Mouse (Mus musculus) heart, postnatal 25 days (tissue): ENCODE measurements around the gene Atp6v1c2. TPM values are rescaled to one million over a fixed set of nuclear protein-coding genes. Genes with fewer than 3 reads are reported as not detected.

Source experiments
- DNase-seq: peaks from one replicate; pipeline ENCODE4 v3.0.0; 2022; ENCODE audit warnings: low spot score
- intact Hi-C: fragments of 180-260 bp; cut with DNase I; formaldehyde crosslinking; loops from one replicate; pipeline ENCODE4 v1.15.1; 2025
- total RNA-seq, 2 experiments: library from RNA; stranded (reverse); gene quantifications; 2 replicates each; pipeline ENCODE4 v1.2.3; 2021

Gene Atp6v1c2
- not detected for total RNA-seq

DNA sequence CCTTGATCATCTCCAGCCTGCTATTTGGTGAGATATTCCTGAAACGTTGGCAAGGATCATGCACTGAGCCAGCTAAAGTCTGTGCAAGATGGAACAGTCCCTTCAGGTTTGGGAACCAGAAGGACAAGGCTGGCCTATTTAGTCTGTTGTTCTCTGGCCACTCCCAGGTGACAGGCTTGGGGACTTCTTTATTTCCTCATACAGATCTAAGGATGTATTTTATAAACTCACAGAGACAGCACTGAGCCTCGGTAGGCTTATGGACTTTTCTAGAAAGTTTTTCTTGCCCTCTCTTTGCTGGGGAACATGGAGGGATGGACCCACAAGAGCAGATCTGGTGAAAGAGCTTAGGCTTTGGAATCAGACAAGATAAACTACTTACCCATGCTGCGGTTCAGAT, at the start of gene Atp6v1c2:
Atp6v1c2 (minus strand) TSS at position 101 of the 400 bp plus-strand sequence.
- DNase-seq = no peak
- intact Hi-C loops = no loop called here

GRCm38 (mm10) chr12:17376521-17376920, 47.4 kb upstream of the Atp6v1c2 start:
- no peak for DNase-seq
- intact Hi-C loops = no loop called here

DNA sequence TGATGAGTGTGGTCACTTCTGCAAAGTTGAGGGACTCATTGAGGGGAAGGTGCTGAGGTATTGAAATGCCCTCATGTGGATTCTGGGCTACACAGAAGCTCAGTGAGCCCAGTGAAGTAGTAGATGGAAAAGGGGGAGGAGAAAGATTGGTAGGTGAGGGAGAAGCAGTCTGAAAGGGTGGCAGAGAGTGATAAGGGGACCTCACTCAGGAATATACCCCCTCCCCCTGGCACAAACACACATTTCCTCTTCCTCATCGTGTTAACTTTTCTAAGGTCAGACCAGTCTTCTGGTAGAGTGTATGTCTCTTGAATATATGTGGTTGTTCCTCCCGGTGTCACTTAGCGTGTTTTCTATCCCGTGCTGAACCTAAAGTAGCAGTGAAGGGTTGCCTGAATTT, 46.1 kb upstream of the Atp6v1c2 start:
- intact Hi-C loops = no loop called here
- no peak for DNase-seq

GRCm38 (mm10) chr12:17373470-17373975, 44.4 kb upstream of the Atp6v1c2 start:
- no peak for DNase-seq
- intact Hi-C loops = no loop called here

DNA sequence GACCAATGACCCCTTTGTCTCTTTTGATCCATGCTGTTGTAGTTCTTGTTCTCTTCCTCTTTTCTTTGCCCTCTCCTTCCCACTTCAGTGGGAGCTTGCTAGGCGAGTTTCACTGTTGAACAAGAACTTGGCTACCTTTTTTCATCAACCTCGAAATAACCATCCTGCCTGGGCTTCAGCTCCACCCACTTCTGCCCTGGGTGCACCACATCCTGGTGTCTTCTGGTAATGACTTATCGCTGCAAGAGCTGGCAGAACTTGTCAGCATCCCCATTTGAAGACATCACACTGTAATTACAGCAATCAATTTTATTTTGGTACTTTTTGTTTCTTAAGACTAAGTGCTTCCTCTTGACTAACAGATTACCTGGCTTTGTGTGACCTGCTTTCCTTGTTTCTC, 43.5 kb upstream of the Atp6v1c2 start:
- no peak for DNase-seq
- intact Hi-C loops = no loop called here

DNA sequence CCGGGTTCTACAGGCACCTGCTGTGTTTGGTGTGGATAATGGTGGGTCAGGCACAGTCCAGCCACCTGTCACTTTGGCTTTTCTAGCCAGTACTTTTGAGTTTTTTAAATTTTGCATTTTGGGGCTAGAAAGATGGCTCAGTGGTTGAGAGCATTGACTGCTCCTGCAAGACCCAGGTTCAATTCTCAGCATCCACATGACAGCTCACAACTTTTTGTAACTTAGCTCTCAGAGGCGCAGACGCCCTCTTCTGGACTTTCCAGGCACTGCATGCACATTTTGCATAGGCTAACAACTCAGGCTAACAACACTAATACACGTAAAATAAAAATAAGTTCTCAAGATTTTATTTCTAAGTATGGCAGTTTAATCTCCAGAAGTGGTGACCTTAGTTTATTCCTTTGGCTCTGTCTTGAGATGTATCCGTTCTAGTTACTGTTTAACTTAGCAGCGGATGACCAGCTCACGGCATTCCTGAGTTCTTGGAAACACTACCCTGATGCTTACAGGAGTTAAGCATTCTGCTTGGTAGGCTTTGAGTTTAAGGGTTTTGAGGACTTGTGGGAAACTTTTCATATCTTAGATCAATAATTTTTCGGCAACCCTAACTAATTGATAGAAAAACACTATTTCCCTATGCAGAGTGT, 42.6 kb upstream of the Atp6v1c2 start:
- intact Hi-C loops = no loop called here
- no peak for DNase-seq

- no peak for DNase-seq
- intact Hi-C loops = loop anchor here (5.0 kb wide), 2 partner anchors 183 to 438 kb away; no protein-coding TSS in a partner anchor
Measured at GRCm38 (mm10) chr12:17369551-17370325, 40.6 kb upstream of the Atp6v1c2 start.

DNA sequence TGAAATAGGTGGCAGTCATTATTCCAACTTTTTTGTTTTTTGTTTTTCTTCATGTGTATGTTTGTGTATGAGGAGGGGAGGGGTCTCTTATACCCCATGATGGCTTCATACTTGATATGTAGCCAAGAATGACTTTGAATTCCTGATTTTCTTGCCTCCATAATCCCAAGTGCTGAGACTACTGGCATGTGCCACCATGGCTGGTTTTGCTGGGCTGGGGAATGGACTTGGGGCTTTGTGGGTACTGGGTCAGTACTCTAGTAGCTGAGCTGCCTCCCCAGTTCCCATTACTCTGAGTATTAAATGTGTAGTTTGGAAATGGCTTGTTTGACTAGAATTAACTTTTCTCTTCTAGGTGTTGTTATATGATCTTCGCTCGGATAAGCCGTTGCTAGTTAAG, 40.0 kb upstream of the Atp6v1c2 start:
- intact Hi-C loops = loop anchor here (5.0 kb wide), 2 partner anchors 183 to 438 kb away; no protein-coding TSS in a partner anchor
- no peak for DNase-seq

- intact Hi-C loops = loop anchor here (5.0 kb wide), 2 partner anchors 185 to 440 kb away; no protein-coding TSS in a partner anchor
- DNase-seq = peak; percentile 7
Measured at GRCm38 (mm10) chr12:17366981-17367380, 37.8 kb upstream of the Atp6v1c2 start.

DNA sequence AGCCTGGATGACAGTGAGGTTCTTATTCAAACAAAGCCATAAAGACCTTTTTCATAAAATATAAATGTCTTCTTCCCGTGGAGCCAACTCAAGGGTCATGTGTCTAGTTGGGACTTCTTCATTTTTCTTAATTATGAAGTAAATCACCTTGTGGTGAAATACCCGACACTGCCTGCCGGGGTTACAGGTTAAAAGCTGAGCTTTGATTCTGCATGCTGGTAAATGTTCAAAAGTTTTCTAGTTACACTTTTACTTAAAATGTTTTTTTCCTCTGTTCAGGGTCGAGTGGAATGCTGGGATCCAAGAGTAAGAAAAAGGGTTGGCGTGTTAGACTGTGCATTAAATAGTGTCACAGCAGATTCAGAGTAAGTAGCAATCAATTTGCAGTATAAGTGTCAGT, 33.2 kb upstream of the Atp6v1c2 start:
- DNase-seq = no peak
- intact Hi-C loops = no loop called here

- intact Hi-C loops = no loop called here
- DNase-seq = no peak
Measured at GRCm38 (mm10) chr12:17360650-17361049, 31.5 kb upstream of the Atp6v1c2 start.

DNA sequence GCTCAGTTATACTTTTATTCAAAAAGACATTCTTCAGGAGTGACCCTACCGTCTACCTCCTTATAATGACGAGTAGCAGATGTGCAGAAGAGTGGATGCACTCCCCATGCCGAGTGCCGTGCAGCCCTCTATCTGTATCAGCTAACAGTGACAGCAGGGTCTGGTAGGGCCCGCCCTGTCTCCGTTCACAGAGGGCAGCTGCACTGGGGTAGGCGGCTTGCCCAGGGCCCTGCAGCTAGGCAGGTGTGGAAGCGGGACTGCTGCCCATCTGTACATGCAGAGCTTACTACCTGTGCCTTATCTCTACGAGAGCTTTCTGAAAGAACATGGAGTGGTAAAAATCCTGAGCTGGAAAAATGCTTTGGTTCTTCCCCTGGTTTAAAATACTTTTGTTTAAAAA, 30.9 kb upstream of the Atp6v1c2 start:
- intact Hi-C loops = no loop called here

GRCm38 (mm10) chr12:17358981-17359380, 29.8 kb upstream of the Atp6v1c2 start:
- intact Hi-C loops = no loop called here
- DNase-seq = no peak

More for the DNA sequence above, 30.9 kb upstream of the Atp6v1c2 start:
- no peak for DNase-seq

- no peak for DNase-seq
- intact Hi-C loops = no loop called here
Measured at GRCm38 (mm10) chr12:17357795-17358194, 28.6 kb upstream of the Atp6v1c2 start.

DNA sequence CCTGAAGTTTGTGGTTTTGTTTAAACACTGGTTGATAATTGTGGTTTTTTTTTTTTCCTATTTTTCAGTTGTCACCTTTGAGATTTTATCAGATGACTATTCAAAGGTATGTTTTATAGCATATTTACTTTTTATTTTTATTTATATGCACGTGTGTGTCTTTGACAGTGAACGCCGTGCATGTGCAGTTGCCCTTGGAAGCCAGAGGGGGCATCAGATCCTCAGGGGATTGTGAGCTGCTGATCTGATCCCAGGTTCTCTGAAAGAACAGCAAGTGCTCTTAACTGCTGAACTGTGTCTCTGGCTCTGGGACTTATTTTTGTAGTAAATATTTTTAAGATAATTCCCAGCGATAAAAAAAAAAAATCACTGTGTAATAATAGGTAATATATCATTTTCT, 27.7 kb upstream of the Atp6v1c2 start:
- no peak for DNase-seq
- intact Hi-C loops = no loop called here

DNA sequence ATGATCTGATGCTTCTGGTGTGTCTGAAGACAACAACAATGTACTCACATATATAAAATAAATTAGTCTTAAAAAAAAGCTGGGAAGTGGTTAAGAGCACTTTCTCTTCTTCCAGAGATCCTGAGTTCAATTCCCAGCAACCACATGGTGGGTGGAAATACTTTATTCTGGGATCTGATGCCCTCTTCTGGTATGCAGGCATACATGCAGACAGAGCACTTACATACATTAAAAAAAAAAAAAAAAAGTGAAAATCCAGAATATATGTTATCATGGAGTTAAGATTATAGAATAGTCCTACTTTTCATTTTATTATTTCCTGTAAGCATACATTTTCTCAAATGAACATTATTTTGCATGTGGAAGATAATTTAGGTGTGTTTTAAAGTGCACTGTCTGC, 20.9 kb upstream of the Atp6v1c2 start:
- DNase-seq = no peak
- intact Hi-C loops = no loop called here

DNA sequence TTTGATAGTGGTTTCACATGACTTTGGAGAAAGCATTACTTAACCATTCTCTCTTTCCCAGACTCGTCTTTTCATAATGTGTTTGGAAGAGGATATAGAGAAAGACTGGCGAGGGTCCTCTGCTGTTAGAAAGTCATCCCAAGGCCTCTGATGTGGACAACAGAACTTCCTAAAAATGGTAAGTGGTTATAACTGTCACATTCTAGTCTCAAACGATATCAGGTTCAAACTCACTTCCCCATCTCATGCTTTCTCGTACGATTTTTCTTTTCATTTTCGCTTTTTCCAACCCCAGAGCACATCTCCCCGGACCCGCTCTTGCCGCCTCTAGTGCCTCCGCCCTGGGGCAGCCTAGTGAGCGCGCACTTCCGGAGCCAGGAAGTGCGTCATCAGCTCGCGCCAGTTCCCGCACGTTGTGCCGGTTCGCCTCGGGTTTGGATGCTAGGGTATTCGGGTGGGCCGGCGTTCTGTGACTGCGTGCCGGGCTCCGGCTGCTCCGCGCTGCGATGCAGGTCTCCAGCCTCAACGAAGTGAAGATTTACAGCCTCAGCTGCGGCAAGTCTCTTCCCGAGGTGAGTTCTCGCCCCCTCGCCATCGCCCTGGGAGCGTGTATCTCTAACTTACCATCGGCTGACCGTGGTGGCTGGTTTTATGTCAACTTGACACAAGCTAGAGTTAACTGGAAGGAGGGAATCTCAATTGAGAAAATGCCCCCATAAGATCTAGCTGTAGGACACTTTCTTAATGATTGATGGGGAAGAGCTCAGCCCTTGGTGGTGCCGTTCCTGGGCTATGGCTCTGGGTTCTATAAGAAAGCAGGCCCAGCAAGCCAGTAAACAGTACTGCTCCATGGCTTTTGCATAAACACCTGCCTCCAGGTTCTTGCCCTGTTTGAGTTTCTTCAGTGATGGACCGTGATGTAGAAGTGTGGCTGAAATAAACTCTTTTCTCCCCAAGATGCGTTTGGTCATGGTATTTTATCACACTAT, 19.2 kb upstream of the Atp6v1c2 start, which contains the start of gene Nol10:
Nol10 (plus strand) TSS at position 411 of the 989 bp plus-strand sequence.
- intact Hi-C loops = loop anchor here (5.0 kb wide), 2 partner anchors 81 to 199 kb away; partner anchors contain the start of gene Pdia6
- DNase-seq = peak; percentile 73

DNA sequence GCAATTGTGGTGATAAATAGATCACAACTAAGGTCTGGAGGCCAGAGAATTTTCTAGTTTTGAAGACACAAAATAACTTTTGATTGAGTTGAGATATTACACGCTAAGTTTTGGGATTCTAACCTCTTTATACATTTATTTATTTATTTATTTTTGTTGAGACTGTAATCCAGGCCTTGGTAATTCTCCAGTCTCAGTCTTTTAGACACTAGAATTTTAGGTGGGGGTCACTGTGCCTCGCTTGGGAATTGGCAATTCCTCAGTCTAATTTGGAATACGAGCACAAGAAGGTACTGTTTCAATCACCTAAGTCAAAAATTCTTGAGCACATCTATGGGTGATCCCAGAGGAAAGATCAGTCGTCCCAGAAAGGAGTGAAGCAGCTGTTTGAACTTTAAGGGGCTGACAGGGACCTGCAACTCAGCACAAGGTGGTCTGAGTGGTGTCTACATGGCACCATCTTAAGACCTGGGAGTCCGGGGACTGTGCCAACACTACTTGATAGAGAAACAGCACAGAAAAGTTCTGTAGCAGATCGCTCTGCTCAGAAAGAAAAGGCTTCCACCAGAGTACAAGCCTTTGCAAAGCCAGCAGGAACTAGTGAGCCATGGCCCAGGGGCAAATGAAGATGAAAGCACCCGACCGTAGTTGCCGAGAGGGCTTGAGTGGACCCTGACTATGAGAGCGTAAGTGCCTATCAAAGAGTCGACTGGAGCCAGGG, 18.3 kb upstream of the Atp6v1c2 start:
- DNase-seq = no peak
- intact Hi-C loops = loop anchor here (5.0 kb wide), 2 partner anchors 80 to 200 kb away; partner anchors contain the start of gene Pdia6
